Mouse (Mus musculus) embryo, embryonic 10.5 days (tissue): ENCODE measurements around the gene Igf2r.
A peak's percentile ranks its signal among the peaks of the same experiment; 100 is the strongest.

Experiments used
- DNase-seq: peaks from one replicate; pipeline ENCODE4 v3.0.0-alpha.2; 2015; ENCODE audit warnings: low spot score

Igf2r gene

GRCm38 (mm10) chr17:12769380-12769921 is at the start of gene Igf2r:
Igf2r (minus strand) TSS chr17:12769664.
- DNase-seq, result peak; percentile 90

DNA sequence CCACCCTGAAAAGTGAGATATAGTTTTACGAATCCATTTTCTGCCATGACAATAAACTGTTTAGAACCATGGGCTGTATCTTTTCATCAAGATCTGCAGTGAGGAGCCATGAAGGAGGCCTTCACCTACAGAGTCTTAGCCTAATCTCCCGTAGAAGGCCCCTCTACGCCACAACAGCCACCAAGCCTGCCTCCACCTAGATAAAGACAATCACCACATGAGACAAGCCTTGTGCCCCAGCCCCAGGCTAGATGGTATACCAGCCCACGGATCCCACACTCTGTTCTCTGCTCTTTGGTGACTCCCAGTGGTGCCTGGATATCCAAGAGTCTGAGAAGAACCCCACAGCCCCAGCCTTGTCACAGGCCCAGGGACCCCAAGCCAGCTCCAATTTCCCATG is 46.4 kb upstream of the Igf2r start:
- no peak for DNase-seq

- DNase-seq, result no peak
Measured at GRCm38 (mm10) chr17:12814502-12814901, 45.0 kb upstream of the Igf2r start.

- DNase-seq, result no peak
Measured at GRCm38 (mm10) chr17:12810973-12811303, 41.5 kb upstream of the Igf2r start.

DNA sequence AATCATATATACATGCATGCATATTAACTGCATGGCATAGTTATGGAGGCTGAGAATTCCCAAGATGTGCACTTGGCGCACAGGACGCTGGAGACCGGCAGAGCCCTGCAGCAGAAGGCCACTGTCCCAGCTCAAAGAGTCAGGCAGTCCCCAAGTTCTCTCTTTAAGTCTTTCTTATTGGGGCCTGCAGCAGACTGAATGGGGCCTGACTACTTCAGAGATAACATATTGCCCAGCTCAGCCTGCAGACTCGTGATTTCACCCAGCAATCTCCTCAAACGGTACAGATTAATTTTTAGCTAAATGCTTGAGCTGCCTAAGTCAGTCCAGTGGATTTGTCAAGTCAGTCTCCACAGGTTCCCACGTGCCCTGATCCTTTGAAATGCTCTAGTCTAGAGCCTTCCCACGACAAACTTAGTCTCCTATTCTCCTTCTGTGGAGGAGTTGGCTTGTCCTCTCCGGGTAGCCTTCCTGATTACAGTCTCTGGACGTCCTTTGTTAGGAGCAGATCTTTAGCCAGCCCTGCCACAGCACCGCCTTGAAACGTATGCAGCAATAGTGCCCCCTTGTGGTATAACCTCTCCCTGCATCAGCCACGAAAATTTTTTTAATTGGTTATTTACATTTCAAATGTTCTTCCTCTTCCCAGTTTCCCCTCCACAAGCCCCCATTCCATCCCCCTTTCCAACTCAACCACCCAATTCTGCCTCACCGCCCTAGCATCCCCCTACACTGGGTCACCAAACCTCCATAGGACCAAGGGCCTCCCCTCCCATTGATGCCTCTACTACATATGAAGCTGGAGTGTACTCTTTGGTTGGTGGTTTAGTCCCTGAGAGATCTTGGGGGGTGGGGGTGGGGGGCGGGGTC is 40.9 kb upstream of the Igf2r start:
- DNase-seq, result peak; percentile 94

- DNase-seq, result no peak
Measured at GRCm38 (mm10) chr17:12808851-12809250, 39.4 kb upstream of the Igf2r start.

GRCm38 (mm10) chr17:12804584-12805445 is 35.4 kb upstream of the Igf2r start:
- no peak for DNase-seq

- peak; percentile 24 for DNase-seq
Measured at GRCm38 (mm10) chr17:12801861-12802540, 32.5 kb upstream of the Igf2r start.

DNA sequence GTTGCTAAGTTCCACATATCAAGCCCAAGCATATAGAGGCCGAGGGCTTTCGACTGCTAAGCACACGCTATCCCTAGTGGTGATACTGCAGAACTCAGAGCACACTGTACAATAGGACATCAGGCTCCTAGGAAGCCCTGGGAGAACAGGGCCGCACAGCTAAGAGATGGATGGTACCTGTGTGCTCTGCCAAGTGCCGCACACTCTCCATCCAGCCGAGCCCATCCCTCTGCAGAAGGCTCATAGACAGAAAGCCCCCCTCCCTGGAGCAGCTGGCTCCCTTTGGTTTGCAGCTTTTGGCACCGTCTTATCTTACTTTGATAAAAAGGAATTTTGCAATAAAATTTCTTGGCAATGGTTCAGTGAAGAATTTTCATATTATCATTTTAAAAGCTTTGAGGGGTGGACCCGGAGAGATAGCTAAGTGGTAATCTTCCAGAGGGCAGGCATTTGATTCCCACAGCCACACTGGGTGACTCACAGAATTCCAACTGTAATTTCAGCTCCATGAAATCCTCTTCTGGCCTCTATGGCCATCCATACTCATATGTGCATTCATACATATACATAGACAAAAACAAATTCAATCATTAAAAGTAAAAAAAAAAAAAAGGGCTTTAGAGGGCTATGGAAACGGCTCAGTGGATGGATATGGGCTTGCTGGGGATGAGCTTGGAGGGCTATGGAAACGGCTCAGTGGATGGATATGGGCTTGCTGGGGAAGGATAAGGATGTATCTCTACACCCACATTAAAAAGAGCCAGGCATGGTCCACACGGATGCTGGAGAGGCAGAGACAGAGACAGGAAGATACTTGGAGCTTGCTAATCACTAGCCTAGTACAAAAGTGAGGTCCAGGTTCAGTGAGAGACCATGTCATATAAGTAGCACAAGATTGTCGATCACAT is 30.2 kb upstream of the Igf2r start:
- no peak for DNase-seq

GRCm38 (mm10) chr17:12798571-12798970 is 29.1 kb upstream of the Igf2r start:
- no peak for DNase-seq

DNA sequence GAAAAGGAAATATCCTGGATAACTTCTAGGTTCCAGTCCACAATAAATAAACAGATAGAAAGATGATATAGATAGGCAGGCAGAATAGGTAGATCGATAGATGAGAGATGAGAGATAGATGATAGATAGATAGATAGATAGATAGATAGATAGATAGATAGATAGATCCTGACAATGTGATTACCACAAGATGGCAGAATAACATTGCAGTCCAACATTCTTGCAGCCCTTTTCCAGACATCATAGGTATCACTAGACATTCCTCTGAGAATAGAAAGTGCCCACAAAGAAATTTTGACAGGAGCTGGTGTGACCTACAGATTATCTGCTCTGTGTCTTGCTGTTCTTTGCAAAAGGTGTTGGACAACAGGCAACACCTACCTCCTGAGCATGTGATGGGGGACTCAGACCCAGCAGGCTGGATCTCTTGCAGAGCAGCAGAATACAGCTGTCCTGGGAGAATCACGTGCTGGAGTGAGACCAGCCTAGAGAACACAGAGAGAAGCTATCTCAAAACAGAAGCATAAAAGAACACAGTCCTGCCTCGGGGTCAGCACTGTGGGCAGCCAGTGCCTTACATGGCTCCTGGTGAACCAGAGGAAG is 28.1 kb upstream of the Igf2r start:
- no peak for DNase-seq

DNA sequence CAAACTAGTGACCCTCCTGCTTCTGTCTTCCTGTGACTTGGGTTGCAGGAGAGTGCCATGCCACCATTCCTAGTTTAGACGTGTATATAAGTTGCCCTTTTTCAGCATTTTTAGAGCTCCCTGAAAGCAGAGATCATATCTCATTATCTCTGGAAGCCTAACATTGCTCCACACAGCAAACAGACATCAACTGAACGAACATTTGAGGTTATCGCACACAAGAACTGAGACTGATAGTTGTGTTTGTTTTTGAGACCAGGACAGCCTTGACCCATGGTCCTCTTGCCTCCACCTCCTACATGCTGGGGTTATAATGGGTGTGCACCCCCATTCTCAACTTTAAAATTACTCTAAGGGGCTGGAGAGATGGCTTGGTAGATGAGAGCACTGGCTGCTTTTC is 27.2 kb upstream of the Igf2r start:
- DNase-seq, result no peak

DNA sequence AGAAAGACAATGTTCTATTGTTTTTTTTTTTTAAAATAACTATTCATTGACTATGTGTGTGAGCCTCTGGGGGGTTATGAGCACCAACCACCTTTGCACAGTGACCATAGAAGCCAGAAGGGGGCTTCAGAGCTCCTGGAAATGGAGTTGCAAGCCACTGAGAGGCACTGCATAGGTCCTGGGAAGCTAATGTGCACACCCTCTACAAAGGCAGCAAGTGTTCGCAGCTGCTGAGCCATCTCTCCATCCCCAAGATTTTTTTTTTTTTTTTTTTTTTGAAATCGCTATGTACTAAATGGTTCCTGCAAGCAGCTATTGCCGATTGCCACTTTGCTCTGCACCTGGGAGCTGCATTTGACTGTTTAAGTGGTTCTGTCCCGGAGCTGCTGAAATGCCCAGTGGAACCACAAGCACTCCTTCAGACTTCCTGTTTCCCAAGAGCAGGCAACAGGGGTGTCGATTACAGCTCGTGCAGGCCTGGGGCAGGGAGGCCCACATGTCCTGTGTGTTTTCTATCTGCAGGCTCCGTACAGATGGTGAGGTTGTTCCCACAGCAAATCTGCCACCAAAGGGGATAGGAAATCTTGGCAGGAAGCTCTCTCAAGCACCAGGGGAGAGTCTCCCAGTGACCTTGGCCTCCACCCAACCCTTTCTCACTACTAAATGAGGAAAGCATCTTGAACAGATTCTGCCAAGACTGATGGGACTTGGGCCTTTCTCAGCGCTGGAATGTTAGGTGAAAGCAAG is 24.4 kb upstream of the Igf2r start:
- DNase-seq, result no peak

DNA sequence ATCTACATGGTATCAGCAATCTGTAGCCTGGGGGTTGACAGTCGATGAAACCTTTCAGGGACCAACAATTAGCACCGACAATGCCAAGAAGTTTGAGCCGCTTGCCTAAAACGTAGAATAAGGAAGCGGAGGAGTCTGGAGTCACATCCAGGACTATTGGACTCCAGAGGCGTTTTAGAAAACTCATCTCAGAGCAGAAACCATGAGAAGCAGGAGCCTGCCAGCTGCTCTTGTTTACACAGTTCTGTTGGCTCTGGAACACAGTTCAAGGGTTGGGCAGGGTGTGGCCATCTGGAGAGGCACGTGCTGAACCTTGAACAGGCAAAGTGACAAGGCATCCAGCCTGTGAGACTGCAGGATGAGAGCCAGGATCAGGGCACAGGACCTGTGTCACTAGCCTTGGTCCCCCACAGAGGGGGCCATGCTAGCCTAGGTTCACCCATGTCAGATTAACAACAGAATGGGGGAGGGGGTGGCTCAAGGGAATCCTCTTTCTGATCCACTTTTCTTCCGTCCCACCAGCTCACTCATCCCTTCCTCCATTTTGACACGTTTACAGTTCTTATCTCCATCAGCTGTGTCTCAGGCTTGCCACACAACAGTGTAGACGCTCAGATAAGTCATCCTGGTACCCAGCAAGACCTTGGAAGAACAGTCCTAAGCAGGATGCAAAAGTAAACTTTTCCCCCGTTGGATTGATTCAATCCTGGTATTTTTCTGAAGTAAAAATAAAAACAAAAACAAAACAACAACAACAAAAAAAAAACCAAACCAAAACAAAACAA is 23.1 kb upstream of the Igf2r start:
- DNase-seq, result no peak

DNA sequence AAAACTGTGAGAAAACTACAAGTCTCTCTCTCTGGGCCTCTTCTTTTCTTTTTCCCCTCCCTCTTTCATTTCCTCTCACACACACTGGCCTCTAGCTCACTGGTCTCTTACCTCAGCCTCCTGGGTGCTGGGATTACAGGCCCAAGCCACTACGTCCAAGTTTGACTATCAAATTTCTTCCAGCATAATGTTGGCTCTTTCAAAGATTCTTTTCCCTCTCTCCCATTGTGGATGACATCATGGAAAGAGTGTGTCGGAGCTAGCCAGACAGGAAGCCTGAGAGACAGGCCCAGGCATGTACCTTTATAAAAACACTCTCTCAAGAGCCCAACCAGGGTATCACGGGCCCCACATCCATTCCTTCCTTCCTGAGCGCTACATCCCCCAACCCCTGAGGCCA is 22.0 kb upstream of the Igf2r start:
- DNase-seq, result peak; percentile 69

GRCm38 (mm10) chr17:12791079-12791406 is 21.6 kb upstream of the Igf2r start:
- no peak for DNase-seq

DNA sequence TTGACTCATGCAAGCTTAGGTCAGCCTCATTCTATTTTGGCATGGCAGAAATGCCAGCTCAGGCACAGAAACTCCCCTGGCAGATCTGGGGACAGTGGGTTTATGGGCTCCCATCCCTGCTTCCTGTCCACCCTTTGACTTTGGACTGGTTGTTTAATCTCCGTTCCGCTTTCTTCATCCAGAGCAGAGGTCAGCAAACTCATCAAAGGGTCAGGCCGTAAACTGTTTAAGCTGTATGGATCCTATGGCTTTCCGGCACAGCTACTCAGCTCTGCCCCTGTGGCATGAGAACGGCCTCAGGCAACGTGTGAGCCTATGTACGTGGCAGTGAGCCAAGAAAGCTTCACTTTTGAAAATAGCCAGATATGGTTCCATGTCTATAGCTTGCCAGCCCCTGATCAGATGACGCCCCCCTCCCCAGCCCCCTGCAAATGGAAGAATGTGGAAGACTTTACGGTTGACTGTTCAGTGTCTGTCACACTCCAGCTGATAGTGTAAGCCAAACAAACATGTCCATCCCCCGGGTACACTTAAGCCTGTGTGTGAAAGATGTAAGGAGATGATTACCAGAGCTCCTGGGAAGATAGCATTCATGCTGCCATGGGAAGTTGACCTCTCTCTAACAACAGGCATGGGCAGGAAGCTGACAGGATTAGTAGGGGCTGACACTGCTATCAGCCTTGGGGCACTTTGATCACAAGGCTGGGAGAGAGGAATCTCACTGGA is 21.1 kb upstream of the Igf2r start:
- DNase-seq, result peak; percentile 81
